Comparison of ENCODE assay signal across 7 mouse cellular contexts in genomic region chr10:77113489-77114240, GRCm38 (mm10). TPM values are rescaled to one million over a fixed set of nuclear protein-coding genes. Genes with fewer than 3 reads are reported as not detected.
DNase-seq lines count a peak whose midpoint lies in the region; ATAC-seq and TF ChIP-seq lines count a peak whose summit lies in the region.

No protein-coding gene starts in this region.

- DNase-seq in adipocyte (ENCODE audit: low spot score): peak; percentile 91
- peak; percentile 88 for DNase-seq in gastrocnemius, adult 2 months
- DNase-seq in lung, postnatal 25 days (ENCODE audit: low spot score): peak; percentile 74
- no peak for DNase-seq in left cerebral cortex, postnatal 36 days (ENCODE audit: low spot score in 2 of 2)
- no peak for DNase-seq in natural killer cell, adult 2 months (ENCODE audit: low spot score in 2 of 2)
- no peak for DNase-seq in spleen, adult 12 weeks (ENCODE audit: low spot score)

- TF ChIP-seq CTCF in gastrocnemius, adult 2 months (IDR thresholded peaks at IDR 0.05): no peak

- H3K36me3 ChIP-seq in kidney, embryonic 16.5 days (ENCODE audit: insufficient read depth, low read length): no peaks in the 10 kb centered on the region

- H3K27me3 ChIP-seq in kidney, embryonic 16.5 days (ENCODE audit: insufficient read depth, low read length): no peaks in the 10 kb centered on the region

- intact Hi-C loops in gastrocnemius, adult 2 months (cut with DNase I): no loop called here
- intact Hi-C loops in left cerebral cortex, postnatal 36 days (cut with DNase I): no loop called here

- H3K4me1 ChIP-seq in kidney, embryonic 16.5 days (ENCODE audit: insufficient read depth, low read length): peaks cover 80% of the 10 kb centered on the region

- H3K4me3 ChIP-seq in gastrocnemius, adult 2 months: peak overlapping the region; percentile 63
- H3K4me3 ChIP-seq in kidney, embryonic 16.5 days (ENCODE audit: low read length): peak overlapping the region; percentile 39

- no peak; the same call in 1 of the 2 replicates for ATAC-seq in kidney, embryonic 16.5 days (ENCODE audit: low FRiP score, low TSS enrichment)

- WGBS in kidney, embryonic 16.5 days: 47% methylated on average over 19 of the region's 19 CpGs

- H3K9me3 ChIP-seq in kidney, embryonic 16.5 days (ENCODE audit: low read length): no peaks in the 10 kb centered on the region

- peak overlapping the region; percentile 54 for H3K4me2 ChIP-seq in kidney, embryonic 16.5 days (replicated peaks; ENCODE audit: low read depth, low read length)

- H3K27ac ChIP-seq in gastrocnemius, adult 2 months: peak overlapping the region; percentile 63
- peak overlapping the region; percentile 63 for H3K27ac ChIP-seq in kidney, embryonic 16.5 days (ENCODE audit: low read length)

- peak overlapping the region; percentile 57 for H3K9ac ChIP-seq in kidney, embryonic 16.5 days (replicated peaks; ENCODE audit: low read length)

RNA-seq across cellular contexts. Expression of gene Col18a1, which starts 52.7 kb away (rescaled TPM):
- 1 to 10 TPM; 3.8 to 6.0 TPM for total RNA-seq in gastrocnemius, adult 2 months (2021)
- 255 and 257 TPM in 2 replicates for polyA plus RNA-seq in kidney, embryonic 16.5 days (2015; fragmentation: Nextera tagmentation; extraction: Ambion mirVana)
- 1 to 10 TPM; 3.3 to 4.3 TPM for total RNA-seq in left cerebral cortex, postnatal 36 days (2021)

Comparison
In these comparisons a context has a peak if more than half of its experiments do, and no peak if none do; other contexts are left out.
1. DNase-seq: peak in adipocyte (single experiment), gastrocnemius, adult 2 months (single experiment) and lung, postnatal 25 days (single experiment); none in left cerebral cortex, postnatal 36 days (0 of 2), natural killer cell, adult 2 months (0 of 2) and spleen, adult 12 weeks (single experiment).